8 mouse cellular contexts compared by ENCODE assay signal in the genomic region with DNA sequence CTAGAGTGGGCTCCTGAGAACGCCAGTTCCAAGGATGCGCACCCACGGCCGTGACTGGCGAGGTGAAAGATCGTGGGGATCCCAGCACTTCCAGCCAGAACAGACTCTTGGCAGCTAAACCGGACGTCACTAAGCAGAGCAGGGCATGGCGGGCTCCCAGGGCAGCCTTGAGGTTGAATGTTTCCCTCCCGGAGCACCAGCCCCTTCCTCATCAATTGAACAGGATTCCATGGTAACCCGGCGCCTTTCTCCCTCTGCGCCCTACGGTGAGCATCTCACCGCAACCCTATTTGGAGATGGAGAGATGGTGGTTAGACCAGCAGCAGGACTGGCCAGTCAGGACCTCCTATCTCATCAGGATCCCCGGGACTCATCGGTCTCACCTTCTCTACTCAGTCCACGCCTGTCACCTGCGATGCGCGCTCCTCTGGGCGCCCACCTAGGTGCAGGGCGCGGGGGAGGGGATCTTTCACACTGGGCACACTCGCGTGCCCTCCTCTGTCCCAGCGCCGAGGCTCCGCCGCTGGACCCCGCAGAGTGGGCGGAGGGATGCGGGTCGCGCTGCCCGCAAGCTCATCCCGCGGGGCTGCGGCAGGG. TPM values are rescaled to one million over a fixed set of nuclear protein-coding genes. Genes with fewer than 3 reads are reported as not detected.
DNase-seq lines count a peak whose midpoint lies in the region; ATAC-seq and TF ChIP-seq lines count a peak whose summit lies in the region.

No protein-coding gene starts in this region.

- peak; percentile 35 for DNase-seq in CD4-positive, CD25-positive, alpha-beta regulatory T cell, adult 2 months (ENCODE audit: low read depth, low spot score)
- DNase-seq in lung, postnatal 4 days, result no peak
- no peak for DNase-seq in layer of hippocampus, adult 11-12 months (ENCODE audit: low spot score)
- DNase-seq in left cerebral cortex, postnatal 4 days, result no peak

- no peak for TF ChIP-seq POLR2A in small intestine, adult 2 months (IDR thresholded peaks at IDR 0.05; ENCODE audit: low read depth, low read length)

- H3K36me3 ChIP-seq in lung, embryonic 15.5 days, result no peaks in the 10 kb centered on the region
- H3K36me3 ChIP-seq in limb, embryonic 13.5 days, result no peaks in the 10 kb centered on the region
- H3K36me3 ChIP-seq in small intestine, adult 2 months (ENCODE audit: control insufficient read depth, insufficient read depth, low read length), result no peaks in the 10 kb centered on the region

- H3K27ac ChIP-seq in lung, embryonic 15.5 days, result no peak overlapping the region
- H3K27ac ChIP-seq in limb, embryonic 13.5 days, result no peak overlapping the region
- H3K27ac ChIP-seq in small intestine, adult 2 months (ENCODE audit: insufficient read depth, low read depth, low read length), result no peak overlapping the region

- peaks cover 41% of the 10 kb centered on the region for H3K4me1 ChIP-seq in lung, embryonic 15.5 days
- H3K4me1 ChIP-seq in limb, embryonic 13.5 days, result peaks cover 36% of the 10 kb centered on the region
- peaks cover 23% of the 10 kb centered on the region for H3K4me1 ChIP-seq in small intestine, adult 2 months (ENCODE audit: control insufficient read depth, insufficient read depth, insufficient read length, low read length)

- no peak for TF ChIP-seq CTCF in small intestine, adult 2 months (IDR thresholded peaks at IDR 0.05; ENCODE audit: extremely low read depth, insufficient read length, insufficient replicate concordance, low read depth, low read length)

- peaks cover 51% of the 10 kb centered on the region for H3K27me3 ChIP-seq in lung, embryonic 15.5 days
- peaks cover 71% of the 10 kb centered on the region for H3K27me3 ChIP-seq in limb, embryonic 13.5 days
- H3K27me3 ChIP-seq in small intestine, adult 2 months (ENCODE audit: control insufficient read depth, insufficient read depth, low read length), result peaks cover 31% of the 10 kb centered on the region

- H3K9ac ChIP-seq in lung, embryonic 15.5 days, result no peak overlapping the region
- H3K9ac ChIP-seq in limb, embryonic 13.5 days, result peak overlapping the region; percentile 65

- WGBS in lung, embryonic 15.5 days, result 1% methylated on average over 35 of the region's 39 CpGs
- 2% methylated on average over 31 of the region's 39 CpGs for WGBS in limb, embryonic 13.5 days
- 3% methylated on average over 39 of the region's 39 CpGs for WGBS in small intestine, adult 2 months

- H3K9me3 ChIP-seq in lung, embryonic 15.5 days, result no peaks in the 10 kb centered on the region
- no peaks in the 10 kb centered on the region for H3K9me3 ChIP-seq in limb, embryonic 13.5 days

- intact Hi-C loops in left cerebral cortex, postnatal 4 days (cut with DNase I), result no loop called here

- H3K4me3 ChIP-seq in lung, embryonic 15.5 days, result peak overlapping the region; percentile 61
- peak overlapping the region; percentile 70 for H3K4me3 ChIP-seq in limb, embryonic 13.5 days
- H3K4me3 ChIP-seq in small intestine, adult 2 months (ENCODE audit: low read depth, low read length), result peak overlapping the region; percentile 63

- ATAC-seq in CD4-positive, CD25-positive, alpha-beta regulatory T cell, adult 4 months, result no peak
- ATAC-seq in lung, embryonic 15.5 days (ENCODE audit: borderline replicate concordance, extremely low read depth, low FRiP score, low TSS enrichment), result no peak
- no peak for ATAC-seq in limb, embryonic 13.5 days (ENCODE audit: low FRiP score, low read depth)

- H3K4me2 ChIP-seq in lung, embryonic 15.5 days, result peak overlapping the region; percentile 100
- H3K4me2 ChIP-seq in limb, embryonic 13.5 days (replicated peaks), result peak overlapping the region; percentile 99

RNA-seq across cellular contexts. Expression of gene Tesc, which starts 0.3 kb away (rescaled TPM):
- 1 to 10 TPM; 2.9 to 7.7 TPM for polyA plus RNA-seq in CD4-positive, CD25-positive, alpha-beta regulatory T cell, adult 4 months (2017; shearing (Covaris generic))
- polyA plus RNA-seq in lung, embryonic 15.5 days (2015; fragmentation: Nextera tagmentation; extraction: Ambion mirVana), result 8.5 and 8.8 TPM in 2 replicates
- polyA plus RNA-seq in limb, embryonic 13.5 days (2015; fragmentation: Nextera tagmentation; extraction: Ambion mirVana), result 2.0 and 2.2 TPM in 2 replicates
- polyA plus RNA-seq in small intestine, adult 2 months (2012; rRNA removed), result 9.8 and 25.5 TPM in 2 replicates
- total RNA-seq in left cerebral cortex, postnatal 4 days (2021), result 1 to 10 TPM; 3.7 to 5.4 TPM

RNA-seq across cellular contexts. Expression of gene Fbxo21, which starts 50.7 kb away (rescaled TPM):
- polyA plus RNA-seq in CD4-positive, CD25-positive, alpha-beta regulatory T cell, adult 4 months (2017; shearing (Covaris generic)), result 10 to 100 TPM in 1 of 2 experiments, 1 to 10 TPM in 1; 7.9 to 12.5 TPM
- polyA plus RNA-seq in lung, embryonic 15.5 days (2015; fragmentation: Nextera tagmentation; extraction: Ambion mirVana), result 54.7 and 56.8 TPM in 2 replicates
- 68.2 and 70.1 TPM in 2 replicates for polyA plus RNA-seq in limb, embryonic 13.5 days (2015; fragmentation: Nextera tagmentation; extraction: Ambion mirVana)
- 9.6 and 12.9 TPM in 2 replicates for polyA plus RNA-seq in small intestine, adult 2 months (2012; rRNA removed)
- 100 to 1,000 TPM; 146 to 169 TPM for total RNA-seq in left cerebral cortex, postnatal 4 days (2021)
